Mouse (Mus musculus): ENCODE data around the gene Muc20.

DNA sequence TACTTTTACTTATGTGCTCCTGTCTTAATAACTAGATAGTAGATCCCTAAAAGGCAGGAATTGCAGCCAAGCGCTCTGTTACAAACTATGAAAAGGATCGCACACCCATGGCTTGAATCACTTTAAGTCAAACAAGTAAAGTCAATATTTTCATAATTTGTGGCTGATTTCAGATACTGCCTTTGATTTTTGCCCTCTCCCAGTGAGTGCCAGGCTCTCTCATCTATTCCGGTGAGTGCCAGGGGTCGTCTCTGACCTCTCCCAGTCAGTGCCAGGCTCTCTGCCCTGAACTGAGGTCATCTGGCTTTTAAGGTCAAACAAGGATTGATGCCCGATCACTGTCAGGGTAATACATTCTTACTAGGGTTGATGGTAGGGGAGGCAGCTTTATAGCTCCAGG, 21.2 kb upstream of the Muc20 start:
- TF ChIP-seq CTCF (IDR thresholded peaks at IDR 0.05), result no peak
- no peak for TF ChIP-seq POLR2A (IDR thresholded peaks at IDR 0.05; ENCODE audit: insufficient read depth, low read depth, low read length)
- TF ChIP-seq EP300 (IDR thresholded peaks at IDR 0.05; ENCODE audit: insufficient read depth, low read depth, low read length), result no peak

Data from heart, adult 2 months (tissue).